Mouse (Mus musculus) liver, embryonic 12.5 days (tissue): Measurements from ENCODE around the gene St8sia6. TPM values are rescaled to one million over a fixed set of nuclear protein-coding genes. Genes with fewer than 3 reads are reported as not detected.
"Not testable (repeated sequence)": the region's sequence is repeated elsewhere in the genome, so short reads cannot be mapped to it uniquely, and the experiment has no call there.

Experiments used
- ATAC-seq: fragments of 200-750 bp; cut with Nextera tagmentation; 2 replicates; pipeline ENCODE4 v1.8.0; 2017; ENCODE audit warnings: moderate number of reproducible peaks, mild to moderate bottlenecking, moderate library complexity
- H3K27ac ChIP-seq: fragments of 300-500 bp; sonication (generic); 2 replicates; pipeline ENCODE4 v1.5.1; 2016; ENCODE audit warnings: mild to moderate bottlenecking
- H3K27me3 ChIP-seq: fragments of 300-500 bp; sonication (generic); replicated peaks from 2 replicates; pipeline ENCODE4 v1.6.1; 2016; ENCODE audit warnings: mild to moderate bottlenecking, moderate library complexity
- H3K36me3 ChIP-seq: fragments of 300-500 bp; sonication (generic); 2 replicates; pipeline ENCODE4 v1.6.1; 2016; ENCODE audit warnings: mild to moderate bottlenecking, moderate library complexity
- H3K4me1 ChIP-seq: fragments of 300-500 bp; sonication (generic); 2 replicates; pipeline ENCODE4 v1.6.1; 2016
- H3K4me2 ChIP-seq: fragments of 300-500 bp; sonication (generic); 2 replicates; pipeline ENCODE4 v1.6.1; 2016; ENCODE audit warnings: mild to moderate bottlenecking, moderate library complexity
- H3K4me3 ChIP-seq: fragments of 300-500 bp; sonication (generic); 2 replicates; pipeline ENCODE4 v1.5.1; 2016; ENCODE audit warnings: mild to moderate bottlenecking, moderate library complexity
- H3K9ac ChIP-seq: fragments of 300-500 bp; sonication (generic); 2 replicates; pipeline ENCODE4 v1.6.1; 2016; ENCODE audit warnings: mild to moderate bottlenecking, moderate library complexity
- H3K9me3 ChIP-seq: fragments of 300-500 bp; sonication (generic); replicated peaks from 2 replicates; pipeline ENCODE4 v1.6.1; 2016; ENCODE audit warnings: mild to moderate bottlenecking, moderate library complexity
- WGBS: fragments of 180-500 bp; shearing (Covaris S2); methylation state at CpG from one replicate; pipeline ENCODE4 v1.1.7; 2016; ENCODE audit not compliant: insufficient replicate concordance; 5-methylcytosine and 5-hydroxymethylcytosine counted together
- polyA plus RNA-seq: library from polyadenylated mRNA; unstranded; fragments of >200 nt; fragmentation: Nextera tagmentation; extraction: Ambion mirVana; gene quantifications from 2 replicates; pipeline ENCODE4 v1.2.1, GENCODE M21; 2016

Gene St8sia6
- polyA plus RNA-seq, 1 experiment from 2014 or later = 0.02 TPM

DNA sequence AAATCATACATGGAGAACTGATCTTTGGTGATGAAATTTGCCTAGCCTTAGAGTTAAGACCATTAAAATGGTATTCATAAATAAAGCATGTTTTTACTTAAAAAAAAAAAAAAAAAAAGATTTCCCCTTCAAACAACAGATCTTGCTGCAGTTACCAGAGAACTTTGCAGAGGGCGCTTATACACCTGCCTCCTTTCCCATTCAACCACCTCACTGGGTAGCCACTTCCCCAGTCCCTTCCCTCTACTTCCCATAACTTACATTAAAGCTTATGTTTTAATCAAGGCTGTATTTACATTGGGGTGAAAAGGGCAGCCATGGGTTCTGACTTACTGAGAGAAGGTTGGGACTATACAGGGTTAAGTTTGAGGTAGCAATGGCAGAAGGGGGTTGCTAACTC, 4.5 kb downstream of the St8sia6 start:
- H3K4me2 ChIP-seq = no peak overlapping the region
- no peak overlapping the region for H3K9ac ChIP-seq
- no peak overlapping the region for H3K27ac ChIP-seq
- H3K9me3 ChIP-seq = no peaks in the 10 kb centered on the region
- no peak for ATAC-seq
- H3K4me3 ChIP-seq = no peak overlapping the region
- WGBS = 52% methylated on average over 1 of the region's 1 CpGs
- no peaks in the 10 kb centered on the region for H3K4me1 ChIP-seq
- peaks cover 27% of the 10 kb centered on the region for H3K27me3 ChIP-seq
- no peaks in the 10 kb centered on the region for H3K36me3 ChIP-seq

GRCm38 (mm10) chr2:13786577-13787168, 7.2 kb downstream of the St8sia6 start:
- WGBS = 50% methylated on average over 1 of the region's 1 CpGs
- no peak overlapping the region for H3K9ac ChIP-seq
- ATAC-seq = no peak

DNA sequence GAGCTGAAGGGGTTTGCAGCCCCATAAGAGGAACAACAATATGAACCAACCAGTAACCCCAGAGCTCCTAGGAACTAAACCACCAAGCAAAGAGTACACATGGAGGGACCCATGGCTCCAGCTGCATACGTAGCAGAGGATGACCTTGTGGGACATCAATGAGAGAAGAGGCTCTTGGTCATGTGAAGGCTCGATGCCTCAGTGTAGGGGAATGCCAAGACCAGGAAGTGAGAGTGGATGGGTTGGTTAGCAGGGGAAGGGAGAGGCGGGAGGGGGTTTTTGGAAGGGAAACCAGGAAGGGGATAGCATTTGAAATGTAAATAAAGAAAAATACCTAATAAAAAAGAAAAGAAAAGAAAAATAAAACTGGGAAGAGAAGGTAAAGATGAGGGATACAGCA, 7.9 kb downstream of the St8sia6 start:
- not testable (repeated sequence) for ATAC-seq, H3K9me3 ChIP-seq, H3K4me2 ChIP-seq, H3K27ac ChIP-seq, H3K4me1 ChIP-seq, H3K4me3 ChIP-seq, H3K36me3 ChIP-seq, H3K27me3 ChIP-seq, H3K9ac ChIP-seq
- 21% methylated on average over 2 of the region's 3 CpGs for WGBS

More at GRCm38 (mm10) chr2:13786577-13787168, 7.2 kb downstream of the St8sia6 start:
- Histone ChIP-seq H3K27ac (no peak overlapping the region), H3K27me3 (peaks cover 5% of the 10 kb centered on the region), H3K4me1 (no peaks in the 10 kb centered on the region), H3K9me3 (no peaks in the 10 kb centered on the region), H3K4me2 (no peak overlapping the region), H3K4me3 (no peak overlapping the region), H3K36me3 (no peaks in the 10 kb centered on the region)

- WGBS = 41% methylated on average over 2 of the region's 2 CpGs
- no peak overlapping the region for H3K4me2 ChIP-seq
- no peak overlapping the region for H3K9ac ChIP-seq
- no peak overlapping the region for H3K4me3 ChIP-seq
- no peaks in the 10 kb centered on the region; the same call in 1 of the 2 replicates for H3K27me3 ChIP-seq
- no peaks in the 10 kb centered on the region for H3K4me1 ChIP-seq
- ATAC-seq = no peak
- no peak overlapping the region for H3K27ac ChIP-seq
- no peaks in the 10 kb centered on the region for H3K36me3 ChIP-seq
- no peaks in the 10 kb centered on the region for H3K9me3 ChIP-seq
These were observed 8.6 kb downstream of the St8sia6 start for GRCm38 (mm10) chr2:13785247-13785646.

DNA sequence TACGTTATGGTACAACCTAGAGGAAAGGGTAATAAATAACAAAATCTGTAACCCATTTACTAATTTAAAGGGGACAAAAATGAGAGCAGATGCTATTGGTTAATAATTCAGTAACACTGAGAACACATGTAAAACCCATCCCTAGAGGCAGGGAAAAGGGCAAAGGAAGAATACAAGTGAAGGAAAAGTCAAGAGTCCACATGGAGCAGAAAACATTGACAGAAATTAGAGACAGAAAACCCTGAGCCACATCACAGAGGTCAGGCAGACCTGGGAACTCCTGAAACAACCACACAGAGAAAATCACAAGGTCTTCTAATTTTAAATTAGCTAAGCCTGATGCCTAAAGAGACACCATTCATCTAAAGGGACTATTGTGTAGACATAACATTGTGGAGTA, 9.4 kb downstream of the St8sia6 start:
- no peak for ATAC-seq

DNA sequence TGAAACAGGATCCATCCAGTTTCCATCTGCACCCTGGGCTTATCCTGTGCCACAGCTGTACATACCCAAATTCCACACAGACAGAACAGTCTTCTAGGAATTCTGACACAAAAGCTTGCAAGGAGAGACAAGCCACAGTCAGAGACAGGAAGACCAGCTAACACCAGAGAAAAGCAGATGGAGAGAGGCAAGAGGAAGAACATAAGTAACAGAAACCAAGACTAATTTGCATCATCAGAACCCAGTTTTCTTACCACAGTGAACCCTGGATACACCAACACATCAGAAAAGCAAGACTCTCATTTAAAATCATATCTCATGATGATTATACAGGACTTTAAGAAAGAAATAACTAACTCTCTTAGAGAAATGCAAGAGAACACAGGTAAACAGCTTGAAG, 16.8 kb downstream of the St8sia6 start:
- H3K4me1 ChIP-seq = no peaks in the 10 kb centered on the region
- no peak overlapping the region for H3K9ac ChIP-seq
- H3K9me3 ChIP-seq = no peaks in the 10 kb centered on the region
- H3K27ac ChIP-seq = no peak overlapping the region
- H3K27me3 ChIP-seq = no peaks in the 10 kb centered on the region
- ATAC-seq = no peak
- H3K4me3 ChIP-seq = no peak overlapping the region
- H3K36me3 ChIP-seq = no peaks in the 10 kb centered on the region
- H3K4me2 ChIP-seq = no peak overlapping the region

More for the DNA sequence above, 9.4 kb downstream of the St8sia6 start:
- 79% methylated on average over 1 of the region's 1 CpGs for WGBS
- no peak overlapping the region for H3K9ac ChIP-seq
- no peak overlapping the region for H3K4me3 ChIP-seq
- no peaks in the 10 kb centered on the region for H3K9me3 ChIP-seq
- H3K27me3 ChIP-seq = no peaks in the 10 kb centered on the region
- no peak overlapping the region for H3K27ac ChIP-seq
- no peaks in the 10 kb centered on the region for H3K36me3 ChIP-seq
- H3K4me2 ChIP-seq = no peak overlapping the region
- H3K4me1 ChIP-seq = no peaks in the 10 kb centered on the region

DNA sequence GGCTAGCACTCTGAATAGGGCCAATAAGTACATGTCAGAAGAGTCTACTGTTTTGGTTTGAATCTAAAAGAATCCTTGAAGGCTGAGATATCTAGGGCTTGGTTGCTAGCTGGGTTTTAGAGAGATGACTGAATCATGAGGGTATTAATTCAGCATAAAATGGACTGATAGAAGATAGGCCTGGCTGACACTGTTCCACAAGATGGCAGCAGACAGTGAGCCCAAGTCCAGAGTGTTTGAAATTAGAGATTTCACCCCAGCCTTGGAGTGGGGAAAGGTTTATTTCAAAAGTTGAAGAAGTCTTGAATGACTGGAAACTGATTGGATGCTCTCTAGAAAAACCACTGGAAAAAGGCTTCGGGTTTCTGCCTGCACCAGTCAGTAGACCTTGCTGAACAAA, 17.4 kb downstream of the St8sia6 start:
- ATAC-seq = no peak
- H3K9me3 ChIP-seq = no peaks in the 10 kb centered on the region
- no peaks in the 10 kb centered on the region for H3K27me3 ChIP-seq
- no peak overlapping the region for H3K9ac ChIP-seq
- no peaks in the 10 kb centered on the region for H3K36me3 ChIP-seq
- no peaks in the 10 kb centered on the region for H3K4me1 ChIP-seq
- no peak overlapping the region for H3K4me2 ChIP-seq
- no peak overlapping the region for H3K4me3 ChIP-seq
- H3K27ac ChIP-seq = no peak overlapping the region
- 69% methylated on average over 1 of the region's 1 CpGs for WGBS

DNA sequence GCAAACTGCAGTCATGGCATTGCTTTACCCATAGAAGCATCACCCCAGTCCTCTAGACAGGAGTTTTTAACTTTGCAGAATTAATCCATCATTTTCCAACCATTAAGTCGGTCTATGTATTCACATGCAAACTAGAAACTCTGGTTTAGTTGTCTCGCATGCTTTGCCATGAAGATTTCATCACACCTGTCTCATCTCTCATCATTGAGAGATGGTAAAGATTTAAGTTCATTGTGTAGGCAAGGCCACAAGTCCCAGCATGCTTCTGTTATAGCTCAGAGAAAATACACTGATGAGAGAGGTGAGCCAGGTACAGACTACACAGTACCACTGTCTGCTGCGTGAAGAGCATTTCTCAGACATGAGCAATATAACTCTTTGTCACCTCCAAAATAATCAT, 18.8 kb downstream of the St8sia6 start:
- Histone ChIP-seq H3K27me3 (no peaks in the 10 kb centered on the region), H3K4me3 (no peak overlapping the region), H3K4me2 (no peak overlapping the region), H3K9me3 (no peaks in the 10 kb centered on the region), H3K36me3 (no peaks in the 10 kb centered on the region), H3K9ac (no peak overlapping the region), H3K4me1 (no peaks in the 10 kb centered on the region), H3K27ac (no peak overlapping the region)
- no peak for ATAC-seq
- whole genome bisulfite sequencing = 68% methylated on average over 3 of the region's 3 CpGs

GRCm38 (mm10) chr2:13768524-13768923, 25.3 kb downstream of the St8sia6 start:
- Histone ChIP-seq H3K9me3 (no peaks in the 10 kb centered on the region), H3K4me2 (no peak overlapping the region), H3K4me1 (no peaks in the 10 kb centered on the region), H3K27me3 (no peaks in the 10 kb centered on the region), H3K9ac (no peak overlapping the region), H3K36me3 (no peaks in the 10 kb centered on the region), H3K4me3 (no peak overlapping the region), H3K27ac (no peak overlapping the region)
- ATAC-seq = no peak
- WGBS = 50% methylated on average over 5 of the region's 5 CpGs

DNA sequence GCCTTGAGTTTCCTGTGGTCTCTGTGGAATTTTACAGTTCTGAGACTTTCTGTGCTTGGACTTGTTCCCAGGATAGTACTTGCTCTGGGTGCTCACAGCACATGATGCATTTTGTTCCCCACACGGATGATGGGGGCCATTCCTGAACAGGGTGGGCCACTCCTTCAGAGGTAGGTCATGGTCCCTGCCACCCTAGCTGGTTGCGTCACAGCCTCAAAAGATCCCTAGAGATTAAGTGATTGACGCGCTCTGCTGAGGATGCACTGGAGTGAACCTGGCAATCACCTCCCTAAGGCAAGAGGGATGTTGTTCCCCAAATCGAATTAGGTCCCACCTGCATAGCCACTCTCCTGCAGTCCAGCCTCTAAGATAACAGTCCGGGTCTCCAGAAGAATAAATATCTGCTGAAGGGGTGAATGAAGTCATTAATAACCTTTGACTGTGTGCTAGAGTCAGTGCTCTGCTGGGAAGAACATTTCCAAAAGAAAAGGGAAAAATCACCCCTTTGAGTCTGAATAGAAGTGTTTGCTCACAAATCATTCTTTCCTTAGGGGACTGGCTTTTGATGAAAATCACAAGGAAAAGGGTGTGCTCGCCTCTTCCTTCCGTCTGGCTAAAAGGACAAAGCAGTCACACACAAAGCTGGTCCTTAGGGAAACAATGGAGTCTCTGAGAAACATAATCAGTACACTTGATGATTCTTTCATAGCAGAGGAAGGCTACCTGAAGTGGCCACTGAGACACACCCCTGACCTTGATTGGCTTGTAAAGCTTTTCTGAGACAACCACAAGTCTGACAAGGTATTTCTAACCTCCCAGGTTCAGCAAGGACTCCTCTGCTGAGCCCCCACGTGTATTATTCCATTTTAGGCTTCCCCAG, 26.1 kb downstream of the St8sia6 start:
- Histone ChIP-seq H3K9me3 (no peaks in the 10 kb centered on the region), H3K27ac (no peak overlapping the region), H3K36me3 (no peaks in the 10 kb centered on the region), H3K9ac (no peak overlapping the region), H3K27me3 (no peaks in the 10 kb centered on the region), H3K4me3 (no peak overlapping the region), H3K4me2 (no peak overlapping the region), H3K4me1 (no peaks in the 10 kb centered on the region)
- no peak for ATAC-seq
- 51% methylated on average over 9 of the region's 9 CpGs for WGBS

GRCm38 (mm10) chr2:13760366-13760765, 33.5 kb downstream of the St8sia6 start:
- Histone ChIP-seq H3K27ac (no peak overlapping the region), H3K9me3 (no peaks in the 10 kb centered on the region), H3K9ac (no peak overlapping the region), H3K4me1 (no peaks in the 10 kb centered on the region), H3K4me2 (no peak overlapping the region), H3K36me3 (no peaks in the 10 kb centered on the region), H3K4me3 (no peak overlapping the region), H3K27me3 (no peaks in the 10 kb centered on the region)
- ATAC-seq = no peak

GRCm38 (mm10) chr2:13757412-13757811, 36.5 kb downstream of the St8sia6 start:
- Histone ChIP-seq H3K9ac (no peak overlapping the region), H3K27me3 (no peaks in the 10 kb centered on the region), H3K4me1 (no peaks in the 10 kb centered on the region), H3K4me3 (no peak overlapping the region), H3K36me3 (no peaks in the 10 kb centered on the region), H3K9me3 (no peaks in the 10 kb centered on the region), H3K4me2 (no peak overlapping the region), H3K27ac (no peak overlapping the region)
- no peak for ATAC-seq
- WGBS = 28% methylated on average over 7 of the region's 7 CpGs
